Mouse (Mus musculus): Measurements from ENCODE around the gene Ralgapa2. TPM values are rescaled to one million over a fixed set of nuclear protein-coding genes. Genes with fewer than 3 reads are reported as not detected.

The Ralgapa2 gene
- polyA plus RNA-seq, 1 experiment from 2014 or later = 9.0 TPM

DNA sequence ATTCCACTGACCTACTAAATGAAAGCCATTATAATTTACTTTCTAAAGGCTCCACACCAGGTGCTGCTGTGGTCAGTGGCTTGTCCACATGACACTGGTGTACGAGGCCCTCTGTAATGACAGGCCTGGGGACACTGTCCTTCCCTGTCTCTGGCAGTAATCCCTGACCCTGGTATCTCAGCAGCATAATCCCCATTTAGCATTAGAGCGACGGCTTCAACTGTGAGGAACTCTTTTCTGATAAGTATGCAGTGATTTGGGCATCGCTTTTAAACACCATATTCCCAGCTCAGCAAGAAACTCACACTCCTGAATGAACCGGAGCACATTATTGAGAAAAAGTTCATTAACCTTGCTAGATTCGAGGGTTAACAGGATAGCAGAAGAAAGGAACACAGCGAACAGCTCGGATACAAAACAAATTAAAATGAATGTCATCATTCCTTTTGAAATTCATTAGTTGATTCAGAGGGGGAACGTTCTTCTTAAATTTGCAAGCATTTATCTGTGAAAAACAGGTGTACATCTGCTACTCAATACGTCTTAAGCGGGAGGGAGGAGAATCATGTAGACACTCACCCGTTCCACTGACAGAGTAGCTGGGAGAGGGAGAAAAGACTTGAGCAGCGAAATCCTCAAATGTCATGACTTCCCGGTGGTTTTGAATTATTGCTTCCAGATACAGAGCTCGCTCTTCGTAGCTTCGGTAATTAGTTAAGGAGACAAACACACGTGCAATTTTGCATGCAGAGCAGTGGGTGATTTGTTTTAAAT lies 252.2 kb downstream of the Ralgapa2 start:
- Histone ChIP-seq H3K4me1 (ENCODE audit: control insufficient read depth, insufficient read depth, low read length) (peaks cover 43% of the 10 kb centered on the region), H3K9me3 (ENCODE audit: control insufficient read depth, low read length) (no peaks in the 10 kb centered on the region), H3K27ac (ENCODE audit: low read depth, low read length) (peak overlapping the region; percentile 46; the same call in 1 of the 2 replicates), H3K4me3 (ENCODE audit: low read depth, low read length) (no peak overlapping the region), H3K27me3 (ENCODE audit: control insufficient read depth, insufficient read depth, low read length) (peaks cover 14% of the 10 kb centered on the region; the same call in 1 of the 2 replicates), H3K36me3 (ENCODE audit: control insufficient read depth, insufficient read depth, low read length) (no peaks in the 10 kb centered on the region), H3K4me2 (no peak overlapping the region), H3K9ac (ENCODE audit: low read length) (no peak overlapping the region)
- DNase-seq (ENCODE audit: low spot score, missing footprints) (peak; percentile 89), ATAC-seq (ENCODE audit: low FRiP score) (peak; percentile 39)
- WGBS = 26% methylated on average over 18 of the region's 18 CpGs

DNA sequence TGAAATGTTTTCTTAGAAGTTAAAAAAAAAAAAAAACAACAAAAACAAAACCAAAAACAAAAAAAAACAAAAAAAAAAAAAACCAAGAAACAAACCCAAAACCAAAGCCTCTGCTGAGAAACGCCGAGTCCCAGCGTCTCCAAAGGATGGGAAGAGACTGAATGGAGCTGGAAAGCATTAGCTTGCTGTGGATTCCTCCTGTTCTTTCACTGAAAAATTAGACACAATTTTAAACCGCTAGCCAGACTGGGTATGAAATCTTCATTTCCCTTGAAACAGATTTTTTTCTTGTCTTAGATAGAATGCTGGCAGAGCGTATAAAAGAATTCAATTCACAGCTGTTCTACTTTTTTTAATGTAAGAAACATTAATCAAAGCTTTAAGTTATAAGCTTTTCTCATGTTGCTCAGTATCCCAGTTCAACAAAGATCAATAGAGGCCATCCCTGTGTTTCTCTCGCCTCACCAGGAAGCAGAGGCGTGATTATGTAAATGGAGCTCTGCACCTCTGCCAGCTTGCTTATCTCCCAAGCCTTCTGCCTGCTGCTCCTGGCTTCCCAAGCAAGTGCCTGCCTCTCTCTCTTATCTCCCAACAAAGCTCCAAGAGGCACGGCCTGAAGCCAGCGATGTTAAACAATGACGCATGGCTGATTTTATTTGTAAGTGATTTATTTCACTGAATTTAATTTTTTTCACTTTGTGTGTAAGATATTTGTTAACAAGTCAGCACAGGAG lies 253.2 kb downstream of the Ralgapa2 start:
- Histone ChIP-seq H3K4me2 (peak overlapping the region; percentile 6), H3K36me3 (ENCODE audit: control insufficient read depth, insufficient read depth, low read length) (no peaks in the 10 kb centered on the region), H3K27ac (ENCODE audit: low read depth, low read length) (peak overlapping the region; percentile 49), H3K4me3 (ENCODE audit: low read depth, low read length) (no peak overlapping the region), H3K4me1 (ENCODE audit: control insufficient read depth, insufficient read depth, low read length) (peaks cover 43% of the 10 kb centered on the region), H3K9ac (ENCODE audit: low read length) (no peak overlapping the region), H3K27me3 (ENCODE audit: control insufficient read depth, insufficient read depth, low read length) (peaks cover 8% of the 10 kb centered on the region; the same call in 1 of the 2 replicates), H3K9me3 (ENCODE audit: control insufficient read depth, low read length) (no peaks in the 10 kb centered on the region)
- peak; percentile 89 for DNase-seq (ENCODE audit: low spot score, missing footprints)
- 8% methylated on average over 10 of the region's 10 CpGs for WGBS
- ATAC-seq (ENCODE audit: low FRiP score) = peak; percentile 54; the same call in 1 of the 2 replicates

DNA sequence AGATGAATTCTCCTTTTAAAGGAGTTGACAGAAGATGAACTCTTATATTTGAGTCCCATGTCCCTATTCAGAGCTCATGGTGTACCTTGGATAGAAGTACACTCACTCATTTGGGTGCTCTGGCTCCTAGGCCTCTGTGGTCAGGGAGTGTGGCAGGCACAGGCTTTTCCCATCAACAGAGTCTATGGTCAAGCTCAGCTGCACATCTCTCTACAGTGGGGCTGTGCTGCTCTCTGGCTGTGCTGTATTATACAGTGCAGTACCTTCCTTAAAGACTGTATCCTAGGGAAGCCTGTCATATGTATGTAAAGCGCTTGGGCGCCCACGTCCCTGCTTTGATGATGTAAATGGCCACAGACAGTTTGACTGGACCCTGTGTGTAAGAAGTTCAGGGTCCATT lies 254.5 kb downstream of the Ralgapa2 start:
- no peaks in the 10 kb centered on the region for H3K36me3 ChIP-seq (ENCODE audit: control insufficient read depth, insufficient read depth, low read length)
- ATAC-seq (ENCODE audit: low FRiP score) (no peak), DNase-seq (ENCODE audit: low spot score, missing footprints) (peak; percentile 83)
- H3K27me3 ChIP-seq (ENCODE audit: control insufficient read depth, insufficient read depth, low read length) = peaks cover 3% of the 10 kb centered on the region; the same call in 1 of the 2 replicates
- H3K4me2 ChIP-seq = no peak overlapping the region
- H3K4me3 ChIP-seq (ENCODE audit: low read depth, low read length) = no peak overlapping the region
- H3K9ac ChIP-seq (ENCODE audit: low read length) = no peak overlapping the region
- peaks cover 42% of the 10 kb centered on the region for H3K4me1 ChIP-seq (ENCODE audit: control insufficient read depth, insufficient read depth, low read length)
- H3K27ac ChIP-seq (ENCODE audit: low read depth, low read length) = no peak overlapping the region; the same call in 1 of the 2 replicates
- 87% methylated on average over 3 of the region's 3 CpGs for WGBS
- no peaks in the 10 kb centered on the region for H3K9me3 ChIP-seq (ENCODE audit: control insufficient read depth, low read length)

DNA sequence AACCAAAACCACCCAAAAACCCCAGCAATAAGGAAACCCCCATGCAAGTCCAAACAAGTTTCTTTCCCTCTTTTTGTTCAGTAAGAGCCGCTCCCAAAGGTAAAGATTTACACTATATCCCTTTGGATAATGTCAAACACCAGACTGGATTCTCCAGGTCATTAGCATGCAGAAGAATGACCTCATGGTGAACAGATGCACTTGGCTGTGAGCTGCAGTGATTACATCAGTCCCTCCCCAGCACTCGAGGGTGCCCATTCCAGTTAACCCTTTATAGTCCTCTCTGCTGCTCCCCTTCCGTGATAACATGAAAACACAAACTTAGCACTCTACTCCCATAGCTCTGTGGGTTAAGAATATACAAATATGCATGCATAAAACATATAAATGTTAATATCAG lies 255.1 kb downstream of the Ralgapa2 start:
- DNase-seq (ENCODE audit: low spot score, missing footprints) (peak; percentile 74), ATAC-seq (ENCODE audit: low FRiP score) (peak; percentile 45; the same call in 1 of the 2 replicates)
- Histone ChIP-seq H3K9me3 (ENCODE audit: control insufficient read depth, low read length) (no peaks in the 10 kb centered on the region), H3K4me1 (ENCODE audit: control insufficient read depth, insufficient read depth, low read length) (peaks cover 36% of the 10 kb centered on the region), H3K4me2 (no peak overlapping the region), H3K9ac (ENCODE audit: low read length) (no peak overlapping the region), H3K27ac (ENCODE audit: low read depth, low read length) (no peak overlapping the region; the same call in 1 of the 2 replicates), H3K36me3 (ENCODE audit: control insufficient read depth, insufficient read depth, low read length) (no peaks in the 10 kb centered on the region), H3K27me3 (ENCODE audit: control insufficient read depth, insufficient read depth, low read length) (peaks cover 3% of the 10 kb centered on the region; the same call in 1 of the 2 replicates), H3K4me3 (ENCODE audit: low read depth, low read length) (no peak overlapping the region)
- 42% methylated on average over 3 of the region's 3 CpGs for WGBS

DNA sequence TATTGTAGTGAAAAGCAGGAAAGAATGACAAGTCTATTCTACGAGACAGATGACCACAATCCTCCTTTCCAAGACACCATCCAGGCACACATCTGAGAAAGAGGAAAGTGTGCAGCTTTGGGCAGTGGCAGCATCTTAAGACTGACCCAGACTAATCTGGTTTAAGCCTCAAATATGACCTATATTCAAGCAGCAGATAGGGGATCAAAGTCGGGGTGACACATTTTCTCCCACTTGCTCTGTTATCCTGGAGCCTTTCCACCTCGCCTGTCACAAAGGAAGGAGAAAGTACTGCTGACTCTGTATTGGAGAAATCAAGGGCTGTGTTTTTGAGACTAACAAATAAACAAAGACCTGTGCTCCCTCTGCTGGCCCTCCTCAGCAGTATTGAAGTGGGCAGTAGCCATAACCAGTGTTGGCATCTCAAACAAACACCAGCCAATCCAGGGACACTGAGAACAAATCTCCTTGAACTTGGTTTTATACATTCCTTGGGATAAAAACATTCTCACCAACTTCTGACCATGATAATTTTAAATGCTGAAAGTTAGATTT lies 255.7 kb downstream of the Ralgapa2 start:
- Histone ChIP-seq H3K4me1 (ENCODE audit: control insufficient read depth, insufficient read depth, low read length) (peaks cover 31% of the 10 kb centered on the region), H3K27ac (ENCODE audit: low read depth, low read length) (no peak overlapping the region; the same call in 1 of the 2 replicates), H3K27me3 (ENCODE audit: control insufficient read depth, insufficient read depth, low read length) (no peaks in the 10 kb centered on the region; the same call in 1 of the 2 replicates), H3K9me3 (ENCODE audit: control insufficient read depth, low read length) (no peaks in the 10 kb centered on the region), H3K4me3 (ENCODE audit: low read depth, low read length) (no peak overlapping the region), H3K9ac (ENCODE audit: low read length) (no peak overlapping the region), H3K36me3 (ENCODE audit: control insufficient read depth, insufficient read depth, low read length) (no peaks in the 10 kb centered on the region), H3K4me2 (no peak overlapping the region)
- DNase-seq (ENCODE audit: low spot score, missing footprints) (peak; percentile 79), ATAC-seq (ENCODE audit: low FRiP score) (no peak)
- 56% methylated on average over 3 of the region's 3 CpGs for WGBS

DNA sequence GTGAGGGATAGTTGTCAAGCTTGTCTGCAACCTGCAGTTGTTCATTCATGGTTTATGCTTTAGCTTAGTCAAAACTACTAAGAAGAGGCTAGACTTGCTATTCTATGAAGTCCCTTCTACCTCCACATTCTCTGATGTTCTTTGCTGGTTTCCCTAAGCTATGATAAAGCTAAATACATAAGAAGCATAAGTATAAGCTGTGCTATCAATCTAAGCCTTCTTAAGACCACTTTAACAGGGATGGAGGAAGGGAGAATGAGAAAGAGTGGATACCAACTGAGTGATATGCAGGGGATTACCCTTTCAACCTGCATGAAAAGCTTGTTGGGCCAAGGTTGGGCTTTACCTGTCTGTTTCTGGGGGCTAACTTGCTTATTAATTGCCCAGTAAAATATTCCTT lies 256.5 kb downstream of the Ralgapa2 start:
- no peak overlapping the region for H3K27ac ChIP-seq (ENCODE audit: low read depth, low read length)
- no peaks in the 10 kb centered on the region; the same call in 1 of the 2 replicates for H3K27me3 ChIP-seq (ENCODE audit: control insufficient read depth, insufficient read depth, low read length)
- no peak overlapping the region for H3K4me2 ChIP-seq
- H3K9ac ChIP-seq (ENCODE audit: low read length) = no peak overlapping the region
- H3K9me3 ChIP-seq (ENCODE audit: control insufficient read depth, low read length) = no peaks in the 10 kb centered on the region
- DNase-seq (ENCODE audit: low spot score, missing footprints) (peak; percentile 51), ATAC-seq (ENCODE audit: low FRiP score) (no peak)
- peaks cover 25% of the 10 kb centered on the region for H3K4me1 ChIP-seq (ENCODE audit: control insufficient read depth, insufficient read depth, low read length)
- H3K36me3 ChIP-seq (ENCODE audit: control insufficient read depth, insufficient read depth, low read length) = no peaks in the 10 kb centered on the region
- no peak overlapping the region for H3K4me3 ChIP-seq (ENCODE audit: low read depth, low read length)

DNA sequence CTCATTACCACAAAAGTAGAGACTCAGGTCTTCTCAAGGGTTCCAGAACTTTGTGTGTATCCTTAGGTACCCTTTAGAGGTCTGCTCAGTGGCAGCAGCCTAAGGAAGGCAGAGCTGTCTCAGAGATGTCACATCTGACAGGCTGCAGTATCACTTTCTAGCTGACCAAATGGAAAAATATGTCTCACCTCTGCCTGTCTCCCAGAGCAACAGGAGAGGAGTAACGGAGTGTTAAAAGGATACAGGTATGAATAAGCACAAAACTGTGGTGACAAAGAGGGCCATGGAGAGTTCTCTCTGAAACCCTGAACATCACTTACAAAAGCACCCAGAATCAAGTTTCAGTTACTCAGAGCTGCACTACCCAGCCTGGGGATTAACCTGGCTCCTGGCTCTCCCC lies 257.8 kb downstream of the Ralgapa2 start:
- H3K27me3 ChIP-seq (ENCODE audit: control insufficient read depth, insufficient read depth, low read length) = no peaks in the 10 kb centered on the region
- ATAC-seq (ENCODE audit: low FRiP score) (no peak), DNase-seq (ENCODE audit: low spot score, missing footprints) (peak; percentile 8)
- no peak overlapping the region for H3K4me2 ChIP-seq
- H3K36me3 ChIP-seq (ENCODE audit: control insufficient read depth, insufficient read depth, low read length) = no peaks in the 10 kb centered on the region
- no peak overlapping the region for H3K27ac ChIP-seq (ENCODE audit: low read depth, low read length)
- H3K4me1 ChIP-seq (ENCODE audit: control insufficient read depth, insufficient read depth, low read length) = peaks cover 20% of the 10 kb centered on the region
- H3K9me3 ChIP-seq (ENCODE audit: control insufficient read depth, low read length) = no peaks in the 10 kb centered on the region
- no peak overlapping the region for H3K9ac ChIP-seq (ENCODE audit: low read length)
- 88% methylated on average over 1 of the region's 1 CpGs for WGBS
- H3K4me3 ChIP-seq (ENCODE audit: low read depth, low read length) = no peak overlapping the region

DNA sequence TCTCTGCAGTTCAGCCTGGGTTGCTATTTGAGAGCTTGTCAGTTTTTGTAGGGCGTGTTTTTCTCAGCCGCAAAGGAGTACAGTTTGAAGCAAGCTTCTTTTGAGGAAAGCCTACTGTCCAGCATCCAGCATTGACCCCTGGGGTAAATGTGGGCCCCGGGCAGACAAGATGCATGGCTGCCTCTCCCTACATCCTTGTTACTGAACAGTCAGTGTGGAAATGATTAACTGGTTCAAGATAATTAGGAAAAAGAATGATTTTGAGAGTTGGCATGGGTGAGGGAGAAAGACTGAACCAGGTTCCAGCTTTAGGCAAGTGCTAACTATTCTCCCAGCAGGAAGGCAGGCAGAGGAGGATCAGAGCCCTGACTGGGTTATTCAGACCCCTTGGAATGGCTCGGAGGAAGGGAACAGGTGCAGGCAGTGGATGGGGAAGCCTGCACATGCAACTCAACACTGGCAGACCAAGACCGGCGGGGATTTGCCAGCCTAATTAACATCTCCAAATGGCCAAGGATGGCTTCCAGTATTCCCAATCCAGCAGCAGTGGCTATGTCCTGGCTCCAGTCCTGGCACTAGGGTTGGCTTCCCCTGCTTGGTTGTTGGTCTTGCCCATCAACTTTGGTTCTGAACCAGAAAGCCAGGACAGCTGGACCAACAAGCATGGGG lies 261.8 kb downstream of the Ralgapa2 start:
- no peak overlapping the region for H3K27ac ChIP-seq (ENCODE audit: low read depth, low read length)
- ATAC-seq (ENCODE audit: low FRiP score) (no peak), DNase-seq (ENCODE audit: low spot score, missing footprints) (peak; percentile 79)
- 72% methylated on average over 6 of the region's 6 CpGs for WGBS
- no peak overlapping the region for H3K9ac ChIP-seq (ENCODE audit: low read length)
- no peak overlapping the region for H3K4me2 ChIP-seq
- H3K4me3 ChIP-seq (ENCODE audit: low read depth, low read length) = no peak overlapping the region
- H3K9me3 ChIP-seq (ENCODE audit: control insufficient read depth, low read length) = no peaks in the 10 kb centered on the region
- no peaks in the 10 kb centered on the region for H3K27me3 ChIP-seq (ENCODE audit: control insufficient read depth, insufficient read depth, low read length)
- H3K4me1 ChIP-seq (ENCODE audit: control insufficient read depth, insufficient read depth, low read length) = peaks cover 4% of the 10 kb centered on the region; the same call in 1 of the 2 replicates
- H3K36me3 ChIP-seq (ENCODE audit: control insufficient read depth, insufficient read depth, low read length) = no peaks in the 10 kb centered on the region
